ENCODE assay signal across 8 mouse cellular contexts in genomic region chr11:97799146-97799993, GRCm38 (mm10). TPM values are rescaled to one million over a fixed set of nuclear protein-coding genes. Genes with fewer than 3 reads are reported as not detected.
DNase-seq lines count a peak whose midpoint lies in the region; ATAC-seq lines count a peak whose summit lies in the region.

No protein-coding gene starts in this region.

- DNase-seq in embryo, embryonic 10 days (ENCODE audit: low spot score), result peak; percentile 83
- DNase-seq in gastrocnemius, postnatal 14 days, result peak; percentile 87
- DNase-seq in left cerebral cortex, postnatal 10 days (ENCODE audit: extremely low spot score in 1 of 2, low spot score in 2 of 2), result peak; percentile 82 to 92
- peak; percentile 91 to 92 for DNase-seq in right cerebral cortex, postnatal 10 days (ENCODE audit: low spot score in 2 of 2)
- peak; percentile 44 for DNase-seq in urinary bladder, postnatal 10 days (ENCODE audit: low spot score)

- intact Hi-C loops in gastrocnemius, postnatal 14 days (cut with DNase I; ENCODE audit: low total_unique reads), result loop anchor here (5.0 kb wide), 1 partner anchor 78 kb away; no protein-coding TSS in a partner anchor
- intact Hi-C loops in left cerebral cortex, postnatal 10 days (cut with DNase I), result loop anchor here (2.0 to 5.0 kb wide), 3 partner anchors 39 to 188 kb away; partner anchors contain the start of genes Fbxo47 and Plxdc1

- ATAC-seq in activated CD4-positive, CD25-positive, alpha-beta regulatory T cell, adult 4 months, result peak; percentile 63
- ATAC-seq in inflammation-experienced regulatory T-cells, adult 6 months, result peak; percentile 58

- no peaks in the 10 kb centered on the region for H3K27me3 ChIP-seq in megakaryocyte, embryonic 14.5 days (replicated peaks)

- no peaks in the 10 kb centered on the region for H3K9me3 ChIP-seq in megakaryocyte, embryonic 14.5 days

- H3K36me3 ChIP-seq in megakaryocyte, embryonic 14.5 days (replicated peaks; ENCODE audit: low read length), result peaks cover 31% of the 10 kb centered on the region

- H3K4me1 ChIP-seq in megakaryocyte, embryonic 14.5 days, result peaks cover 63% of the 10 kb centered on the region

- H3K4me3 ChIP-seq in megakaryocyte, embryonic 14.5 days (replicated peaks), result peak overlapping the region; percentile 98

RNA-seq across cellular contexts. Expression of gene Lasp1, which starts 0.6 kb away (rescaled TPM):
- polyA plus RNA-seq in activated CD4-positive, CD25-positive, alpha-beta regulatory T cell, adult 4 months (2017; shearing (Covaris generic)), result 10 to 100 TPM; 44.4 to 52.4 TPM
- 10 to 100 TPM; 29.9 to 39.5 TPM for total RNA-seq in gastrocnemius, postnatal 14 days (2021)
- 10 to 100 TPM; 38.6 to 64.7 (median 40.7) TPM for polyA plus RNA-seq in inflammation-experienced regulatory T-cells, adult 6 months (2017; shearing (Covaris generic))
- 100 to 1,000 TPM; 190 to 203 TPM for total RNA-seq in left cerebral cortex, postnatal 10 days (2021)
- polyA plus RNA-seq in megakaryocyte, embryonic 14.5 days (2012; ENCODE audit: insufficient read depth, low replicate concordance), result 51.2 and 77.7 TPM in 2 replicates

RNA-seq across cellular contexts. Expression of gene Rpl23, which starts 17.1 kb away (rescaled TPM):
- polyA plus RNA-seq in activated CD4-positive, CD25-positive, alpha-beta regulatory T cell, adult 4 months (2017; shearing (Covaris generic)), result 1,000 to 10,000 TPM; 1,077 to 1,095 TPM
- 100 to 1,000 TPM; 607 to 676 TPM for total RNA-seq in gastrocnemius, postnatal 14 days (2021)
- 1,000 to 10,000 TPM in 2 of 3 experiments, 100 to 1,000 TPM in 1; 686 to 1,148 (median 1,072) TPM for polyA plus RNA-seq in inflammation-experienced regulatory T-cells, adult 6 months (2017; shearing (Covaris generic))
- 100 to 1,000 TPM; 423 to 456 TPM for total RNA-seq in left cerebral cortex, postnatal 10 days (2021)
- 25.9 and 294 TPM in 2 replicates for polyA plus RNA-seq in megakaryocyte, embryonic 14.5 days (2012; ENCODE audit: insufficient read depth, low replicate concordance)

RNA-seq across cellular contexts. Expression of gene 1700001P01Rik, which starts 23.7 kb away (rescaled TPM):
- polyA plus RNA-seq in activated CD4-positive, CD25-positive, alpha-beta regulatory T cell, adult 4 months (2017; shearing (Covaris generic)), result under 1 TPM in 1 of 2 experiments, not detected in 1; 0.74 TPM
- total RNA-seq in gastrocnemius, postnatal 14 days (2021), result not detected
- polyA plus RNA-seq in inflammation-experienced regulatory T-cells, adult 6 months (2017; shearing (Covaris generic)), result under 1 TPM in 1 of 3 experiments, not detected in 2; 0.56 TPM
- total RNA-seq in left cerebral cortex, postnatal 10 days (2021), result under 1 TPM; 0.60 to 0.63 TPM
- not detected in 2 replicates for polyA plus RNA-seq in megakaryocyte, embryonic 14.5 days (2012; ENCODE audit: insufficient read depth, low replicate concordance)

RNA-seq across cellular contexts. Expression of gene Cwc25, which starts 33.0 kb away (rescaled TPM):
- 10 to 100 TPM; 21.3 to 22.8 TPM for polyA plus RNA-seq in activated CD4-positive, CD25-positive, alpha-beta regulatory T cell, adult 4 months (2017; shearing (Covaris generic))
- 1 to 10 TPM; 6.0 to 6.7 TPM for total RNA-seq in gastrocnemius, postnatal 14 days (2021)
- polyA plus RNA-seq in inflammation-experienced regulatory T-cells, adult 6 months (2017; shearing (Covaris generic)), result 10 to 100 TPM; 23.0 to 28.1 (median 23.0) TPM
- total RNA-seq in left cerebral cortex, postnatal 10 days (2021), result 10 to 100 TPM; 18.8 to 19.4 TPM
- polyA plus RNA-seq in megakaryocyte, embryonic 14.5 days (2012; ENCODE audit: insufficient read depth, low replicate concordance), result 2.6 and 14.6 TPM in 2 replicates

RNA-seq across cellular contexts. Expression of gene B230217C12Rik, which starts 41.2 kb away (rescaled TPM):
- 1 to 10 TPM; 1.6 to 1.7 TPM for polyA plus RNA-seq in activated CD4-positive, CD25-positive, alpha-beta regulatory T cell, adult 4 months (2017; shearing (Covaris generic))
- 1 to 10 TPM in 1 of 2 experiments, under 1 TPM in 1; 0.84 to 1.5 TPM for total RNA-seq in gastrocnemius, postnatal 14 days (2021)
- polyA plus RNA-seq in inflammation-experienced regulatory T-cells, adult 6 months (2017; shearing (Covaris generic)), result 1 to 10 TPM; 2.1 to 3.0 (median 2.3) TPM
- total RNA-seq in left cerebral cortex, postnatal 10 days (2021), result 10 to 100 TPM; 40.0 to 45.1 TPM
- 1.7 TPM in 1 of 2 replicates, not detected in the other for polyA plus RNA-seq in megakaryocyte, embryonic 14.5 days (2012; ENCODE audit: insufficient read depth, low replicate concordance)

Comparison
In these comparisons a context has a peak if more than half of its experiments do, and no peak if none do; other contexts are left out.
1. Peak in every context shown above with its lines: DNase-seq, ATAC-seq and H3K4me3 ChIP-seq.